In the genomic region with DNA sequence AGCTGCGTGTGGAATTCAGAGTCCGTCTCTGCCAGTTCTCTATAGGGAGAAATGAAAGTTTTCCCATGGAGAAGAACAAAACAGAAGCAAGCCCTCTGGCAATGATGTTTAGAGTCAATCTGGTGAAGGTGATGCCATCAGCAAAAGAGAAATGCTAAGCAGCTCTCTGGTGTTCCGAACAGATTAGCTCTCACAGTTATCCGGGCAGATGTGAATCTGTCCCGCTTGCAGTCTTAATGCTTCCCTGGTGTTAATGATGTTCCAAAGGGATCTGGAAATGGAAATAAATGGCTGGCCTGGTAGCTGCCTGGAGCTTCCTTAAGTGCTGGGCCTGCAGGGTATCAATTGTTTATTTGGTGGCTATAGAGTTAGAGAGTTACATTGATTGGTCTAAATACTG, we compare ENCODE assay signal across 21 mouse cellular contexts.
A peak's percentile ranks its signal among the peaks of the same experiment; 100 is the strongest.
DNase-seq lines count a peak whose midpoint lies in the region; ATAC-seq and TF ChIP-seq lines count a peak whose summit lies in the region.
"Had no signal": no experiment of that assay in that cellular context is flagged by ENCODE, and none has a peak within 500 bp of the region (broad histone marks: within the 10 kb centered on the region; RNA-seq: fewer than 3 reads in every experiment).

No protein-coding gene starts in this region.

- no peak overlapping the region for H3K4me3 ChIP-seq in forebrain, embryonic 12.5 days (replicated peaks)
- no peak overlapping the region for H3K4me3 ChIP-seq in forebrain, embryonic 14.5 days (ENCODE audit: low read depth, low read length)
- no peak overlapping the region for H3K4me3 ChIP-seq in midbrain, embryonic 12.5 days
- H3K4me3 ChIP-seq in midbrain, embryonic 10.5 days: no peak overlapping the region
- H3K4me3 ChIP-seq in neural tube, embryonic 13.5 days: no peak overlapping the region
- no peak overlapping the region for H3K4me3 ChIP-seq in neural tube, embryonic 15.5 days (replicated peaks)
- no peak overlapping the region for H3K4me3 ChIP-seq in stomach, postnatal 0 days (ENCODE audit: low read depth, low read length)
- H3K4me3 ChIP-seq: embryonic facial prominence, embryonic 15.5 days; erythroblast, embryonic 14.5 days; forebrain, embryonic 10.5 days; heart, embryonic 10.5 days had no signal

- no peak overlapping the region for H3K27ac ChIP-seq in forebrain, embryonic 12.5 days
- no peak overlapping the region for H3K27ac ChIP-seq in forebrain, embryonic 14.5 days (ENCODE audit: low read depth, low read length)
- H3K27ac ChIP-seq in midbrain, embryonic 12.5 days (replicated peaks): no peak overlapping the region
- H3K27ac ChIP-seq in midbrain, embryonic 10.5 days (replicated peaks): no peak overlapping the region
- H3K27ac ChIP-seq in neural tube, embryonic 13.5 days (replicated peaks): no peak overlapping the region
- no peak overlapping the region for H3K27ac ChIP-seq in neural tube, embryonic 15.5 days (replicated peaks)
- H3K27ac ChIP-seq in stomach, postnatal 0 days (replicated peaks): no peak overlapping the region
- H3K27ac ChIP-seq: embryonic facial prominence, embryonic 15.5 days; forebrain, embryonic 10.5 days; heart, embryonic 10.5 days had no signal

- TF ChIP-seq EP300 in stomach, postnatal 0 days (optimal IDR thresholded peaks at IDR 0.05): no peak

- H3K4me1 ChIP-seq in forebrain, embryonic 12.5 days: no peaks in the 10 kb centered on the region
- H3K4me1 ChIP-seq in forebrain, embryonic 14.5 days (ENCODE audit: control insufficient read depth, insufficient read depth, low read length): no peaks in the 10 kb centered on the region
- no peaks in the 10 kb centered on the region for H3K4me1 ChIP-seq in midbrain, embryonic 12.5 days
- H3K4me1 ChIP-seq in midbrain, embryonic 10.5 days: no peaks in the 10 kb centered on the region
- peaks cover 5% of the 10 kb centered on the region; the same call in 1 of the 2 replicates for H3K4me1 ChIP-seq in neural tube, embryonic 13.5 days (replicated peaks)
- H3K4me1 ChIP-seq in neural tube, embryonic 15.5 days: no peaks in the 10 kb centered on the region
- no peaks in the 10 kb centered on the region for H3K4me1 ChIP-seq in stomach, postnatal 0 days (replicated peaks; ENCODE audit: control insufficient read depth, insufficient read depth)
- H3K4me1 ChIP-seq: embryonic facial prominence, embryonic 15.5 days; forebrain, embryonic 10.5 days; heart, embryonic 10.5 days had no signal

- 0 out of 2 replicates have a peak, but pooled peaks have one; percentile 27 for ATAC-seq in forebrain, embryonic 12.5 days (ENCODE audit: low FRiP score)
- ATAC-seq in forebrain, embryonic 14.5 days: no peak
- ATAC-seq in midbrain, embryonic 12.5 days (ENCODE audit: low FRiP score, low read depth): peak; percentile 65; the same call in 1 of the 2 replicates
- peak; percentile 67 for ATAC-seq in neural tube, embryonic 13.5 days (ENCODE audit: low read depth)
- no peak for ATAC-seq in neural tube, embryonic 15.5 days (ENCODE audit: low FRiP score)
- ATAC-seq in stomach, postnatal 0 days (ENCODE audit: low FRiP score, low TSS enrichment): no peak
- ATAC-seq: forebrain, embryonic 16.5 days; hindbrain, embryonic 16.5 days had no signal

- H3K27me3 ChIP-seq in forebrain, embryonic 12.5 days: no peaks in the 10 kb centered on the region
- no peaks in the 10 kb centered on the region for H3K27me3 ChIP-seq in forebrain, embryonic 14.5 days (replicated peaks; ENCODE audit: control insufficient read depth, insufficient read depth, low read length)
- no peaks in the 10 kb centered on the region for H3K27me3 ChIP-seq in midbrain, embryonic 12.5 days
- H3K27me3 ChIP-seq in midbrain, embryonic 10.5 days (ENCODE audit: low read depth, poor library complexity, severe bottlenecking): no peaks in the 10 kb centered on the region
- H3K27me3 ChIP-seq in neural tube, embryonic 13.5 days: no peaks in the 10 kb centered on the region
- no peaks in the 10 kb centered on the region for H3K27me3 ChIP-seq in neural tube, embryonic 15.5 days (replicated peaks)
- H3K27me3 ChIP-seq in stomach, postnatal 0 days (ENCODE audit: control insufficient read depth, insufficient read depth, low read length): no peaks in the 10 kb centered on the region
- H3K27me3 ChIP-seq: embryonic facial prominence, embryonic 15.5 days had no signal

- WGBS in forebrain, embryonic 12.5 days: 73% methylated on average over 5 of the region's 5 CpGs
- WGBS in forebrain, embryonic 14.5 days: 70% methylated on average over 5 of the region's 5 CpGs
- WGBS in midbrain, embryonic 12.5 days: 51% methylated on average over 5 of the region's 5 CpGs
- 81% methylated on average over 5 of the region's 5 CpGs for WGBS in midbrain, embryonic 10.5 days
- 30% methylated on average over 5 of the region's 5 CpGs for WGBS in neural tube, embryonic 13.5 days
- 38% methylated on average over 5 of the region's 5 CpGs for WGBS in neural tube, embryonic 15.5 days
- WGBS in stomach, postnatal 0 days: 66% methylated on average over 5 of the region's 5 CpGs

- H3K4me2 ChIP-seq in forebrain, embryonic 12.5 days: no peak overlapping the region
- no peak overlapping the region for H3K4me2 ChIP-seq in forebrain, embryonic 14.5 days (ENCODE audit: low read length)
- no peak overlapping the region for H3K4me2 ChIP-seq in midbrain, embryonic 12.5 days (replicated peaks)
- H3K4me2 ChIP-seq in neural tube, embryonic 13.5 days: no peak overlapping the region
- no peak overlapping the region for H3K4me2 ChIP-seq in neural tube, embryonic 15.5 days
- H3K4me2 ChIP-seq in stomach, postnatal 0 days (replicated peaks; ENCODE audit: low read depth): no peak overlapping the region
- H3K4me2 ChIP-seq: embryonic facial prominence, embryonic 15.5 days had no signal

- no peaks in the 10 kb centered on the region for H3K9me3 ChIP-seq in forebrain, embryonic 12.5 days
- no peaks in the 10 kb centered on the region for H3K9me3 ChIP-seq in forebrain, embryonic 14.5 days (replicated peaks; ENCODE audit: control insufficient read depth, low read length)
- H3K9me3 ChIP-seq in midbrain, embryonic 12.5 days: no peaks in the 10 kb centered on the region
- H3K9me3 ChIP-seq in midbrain, embryonic 10.5 days (replicated peaks): no peaks in the 10 kb centered on the region
- no peaks in the 10 kb centered on the region for H3K9me3 ChIP-seq in neural tube, embryonic 13.5 days
- no peaks in the 10 kb centered on the region for H3K9me3 ChIP-seq in neural tube, embryonic 15.5 days (replicated peaks)
- no peaks in the 10 kb centered on the region for H3K9me3 ChIP-seq in stomach, postnatal 0 days (ENCODE audit: control insufficient read depth, low read length)
- H3K9me3 ChIP-seq: embryonic facial prominence, embryonic 15.5 days; forebrain, embryonic 10.5 days; heart, embryonic 10.5 days had no signal

- no peak for DNase-seq in forebrain, embryonic 14.5 days (ENCODE audit: low spot score)
- no peak for DNase-seq in midbrain, embryonic 10.5 days (ENCODE audit: low spot score)
- DNase-seq in stomach, postnatal 0 days (ENCODE audit: low spot score): no peak
- no peak for DNase-seq in right cerebral cortex, adult 18-20 months
- DNase-seq: adrenal gland, postnatal 10 days; cerebellum, adult 18-20 months; cerebellum, adult 9-11 months; cerebellum, postnatal 36 days; gastrocnemius, postnatal 10 days; heart, adult 18-20 months; heart, postnatal 10 days had no signal

- no peak overlapping the region for H3K9ac ChIP-seq in forebrain, embryonic 12.5 days
- H3K9ac ChIP-seq in forebrain, embryonic 14.5 days (ENCODE audit: low read length): no peak overlapping the region
- no peak overlapping the region for H3K9ac ChIP-seq in midbrain, embryonic 12.5 days (replicated peaks)
- H3K9ac ChIP-seq in neural tube, embryonic 13.5 days: no peak overlapping the region
- no peak overlapping the region for H3K9ac ChIP-seq in neural tube, embryonic 15.5 days (replicated peaks)
- no peak overlapping the region for H3K9ac ChIP-seq in stomach, postnatal 0 days (ENCODE audit: low read length)
- H3K9ac ChIP-seq: embryonic facial prominence, embryonic 15.5 days had no signal

- no peaks in the 10 kb centered on the region for H3K36me3 ChIP-seq in forebrain, embryonic 12.5 days (replicated peaks)
- no peaks in the 10 kb centered on the region for H3K36me3 ChIP-seq in forebrain, embryonic 14.5 days (ENCODE audit: control insufficient read depth, insufficient read depth, low read length)
- H3K36me3 ChIP-seq in midbrain, embryonic 12.5 days: no peaks in the 10 kb centered on the region
- no peaks in the 10 kb centered on the region for H3K36me3 ChIP-seq in midbrain, embryonic 10.5 days
- H3K36me3 ChIP-seq in neural tube, embryonic 13.5 days: no peaks in the 10 kb centered on the region
- no peaks in the 10 kb centered on the region for H3K36me3 ChIP-seq in neural tube, embryonic 15.5 days
- no peaks in the 10 kb centered on the region for H3K36me3 ChIP-seq in stomach, postnatal 0 days (ENCODE audit: control insufficient read depth, insufficient read depth, low read length)
- H3K36me3 ChIP-seq: embryonic facial prominence, embryonic 15.5 days; forebrain, embryonic 10.5 days; heart, embryonic 10.5 days had no signal

- TF ChIP-seq CTCF in stomach, postnatal 0 days (IDR thresholded peaks at IDR 0.05; ENCODE audit: low read depth): no peak

Comparison
In these comparisons a context has a peak if more than half of its experiments do, and no peak if none do; other contexts are left out.
1. ATAC-seq: peak in forebrain, embryonic 12.5 days (single experiment), midbrain, embryonic 12.5 days (single experiment) and neural tube, embryonic 13.5 days (single experiment); none in forebrain, embryonic 14.5 days (single experiment), neural tube, embryonic 15.5 days (single experiment) and stomach, postnatal 0 days (single experiment).